Mouse (Mus musculus) bone marrow, adult 2 months (tissue): Measurements from ENCODE around the gene Znhit2.

Source experiments
- CTCF ChIP-seq: fragments of 200-500 bp; IDR thresholded peaks from 2 replicates; pipeline ENCODE4 v1.5.1; 2011; ENCODE audit warnings: low read length, control low read depth; ENCODE audit not compliant: control insufficient read depth, insufficient read depth
- POLR2A ChIP-seq: fragments of 200-500 bp; IDR thresholded peaks from 2 replicates; pipeline ENCODE4 v1.6.1; 2011; ENCODE audit warnings: low read depth, mild to moderate bottlenecking, control low read depth, low read length, borderline replicate concordance; ENCODE audit not compliant: control insufficient read depth

GRCm38 (mm10) chr19:6102169-6102853 is 41.3 kb downstream of the Znhit2 start:
- TF ChIP-seq POLR2A (no peak), CTCF (no peak)
